Mouse (Mus musculus) CH12.LX (cell line): ENCODE measurements at regions not wholly inside any gene's neighbourhood (a gene's known extent, or its start where the extent isn't known, plus 50 kb on each side); places are given as distances from the start of the nearest gene placed in this dataset.

Experiments
- DNase-seq: peaks from one replicate; pipeline ENCODE4 v3.0.0-alpha.2; 2013; ENCODE audit errors: extremely low read depth
- H3K27ac ChIP-seq: 2 replicates; pipeline ENCODE4 v1.5.1; 2012; ENCODE audit warnings: low read depth, mild to moderate bottlenecking, control low read depth, moderate library complexity; ENCODE audit not compliant: insufficient read depth
- H3K27me3 ChIP-seq: replicated peaks from 2 replicates; pipeline ENCODE3; 2012; ENCODE audit warnings: inconsistent platforms
- H3K36me3 ChIP-seq, 2 experiments: replicated peaks in 1 of 2; 2 replicates each; pipeline versions ENCODE3 to v1.6.1; 2012; ENCODE audit warnings: inconsistent platforms in 1 of 2, low read length in 1 of 2, mild to moderate bottlenecking in 1 of 2, mixed read lengths in 1 of 2, moderate library complexity in 1 of 2; ENCODE audit not compliant: control insufficient read depth in 1 of 2, insufficient read depth in 1 of 2
- H3K4me1 ChIP-seq, 2 experiments: 2 replicates each; pipeline ENCODE4 v1.6.1; 2012; ENCODE audit warnings: inconsistent platforms in 1 of 2, moderate library complexity in 1 of 2; ENCODE audit not compliant: insufficient read depth in 2 of 2, control insufficient read depth in 1 of 2
- H3K4me2 ChIP-seq: 2 replicates; pipeline ENCODE4 v1.6.1; 2012; ENCODE audit warnings: low read depth, mild to moderate bottlenecking, control low read depth; ENCODE audit not compliant: poor library complexity, insufficient read depth, severe bottlenecking
- H3K4me3 ChIP-seq, 3 experiments: fragments of 150-350 bp in 1 of 3; sonication (generic) in 1 of 3; replicated peaks in 1 of 3; 2 replicates each; pipeline versions ENCODE3 to v1.5.1; 2011 to 2012; ENCODE audit warnings: low read depth in 2 of 3, low read length in 2 of 3, mild to moderate bottlenecking in 2 of 3, moderate library complexity in 2 of 3, control low read depth in 1 of 3, improper control_type of control experiment in 1 of 3, inconsistent platforms in 1 of 3, mixed read lengths in 1 of 3; ENCODE audit not compliant: poor library complexity in 1 of 3
- H3K79me2 ChIP-seq: replicated peaks from 2 replicates; pipeline ENCODE4 v1.6.1; 2012; ENCODE audit warnings: mild to moderate bottlenecking, moderate library complexity; ENCODE audit not compliant: control insufficient read depth, poor library complexity, insufficient read depth, severe bottlenecking; ENCODE audit errors: extremely low read depth
- H3K9ac ChIP-seq: 2 replicates; pipeline ENCODE4 v1.6.1; 2012; ENCODE audit warnings: low read depth, mild to moderate bottlenecking, control low read depth, moderate library complexity; ENCODE audit not compliant: insufficient read depth
- H3K9me3 ChIP-seq: replicated peaks from 2 replicates; pipeline ENCODE3; 2012; ENCODE audit warnings: low read length, inconsistent platforms, mixed read lengths
- BHLHE40 ChIP-seq: IDR thresholded peaks from 2 replicates; pipeline ENCODE4 v1.6.1; 2011; ENCODE audit warnings: mild to moderate bottlenecking, low read depth, low read length, improper control_type of control experiment
- CHD1 ChIP-seq: IDR thresholded peaks from 2 replicates; pipeline ENCODE4 v1.6.1; 2012; ENCODE audit warnings: low read depth, low read length, improper control_type of control experiment, inconsistent platforms
- CTCF ChIP-seq, 2 experiments: IDR thresholded peaks in 1 of 2; conservative IDR thresholded peaks in 1 of 2; 2 replicates each; pipeline ENCODE4 v1.5.1; 2011 to 2012; ENCODE audit warnings: low read depth in 2 of 2, low read length in 2 of 2, improper control_type of control experiment in 1 of 2, inconsistent platforms in 1 of 2, mild to moderate bottlenecking in 1 of 2, moderate library complexity in 1 of 2
- ETS1 ChIP-seq: conservative IDR thresholded peaks from 2 replicates; pipeline ENCODE4 v1.6.1; 2012; ENCODE audit warnings: low read depth, mild to moderate bottlenecking, inconsistent platforms, low read length, improper control_type of control experiment, moderate library complexity
- GABPA ChIP-seq: IDR thresholded peaks from 2 replicates; pipeline ENCODE4 v1.6.1; 2012; ENCODE audit warnings: low read depth, low read length, improper control_type of control experiment, inconsistent platforms; ENCODE audit not compliant: insufficient replicate concordance
- HCFC1 ChIP-seq: IDR thresholded peaks from 2 replicates; pipeline ENCODE4 v1.6.1; 2012; ENCODE audit warnings: low read depth, mild to moderate bottlenecking, inconsistent platforms, low read length, improper control_type of control experiment
- IRF4 ChIP-seq: IDR thresholded peaks from 2 replicates; pipeline ENCODE4 v1.6.1; 2014; ENCODE audit warnings: low read depth, mild to moderate bottlenecking, inconsistent platforms, low read length, improper control_type of control experiment
- JUN ChIP-seq: IDR thresholded peaks from 2 replicates; pipeline ENCODE4 v1.6.1; 2011; ENCODE audit warnings: low read depth, mild to moderate bottlenecking, low read length, improper control_type of control experiment, moderate library complexity; ENCODE audit not compliant: insufficient read depth
- JUND ChIP-seq: conservative IDR thresholded peaks from 2 replicates; pipeline ENCODE4 v1.6.1; 2011; ENCODE audit warnings: low read depth, low read length, improper control_type of control experiment
- KAT2A ChIP-seq: IDR thresholded peaks from 2 replicates; pipeline ENCODE4 v1.6.1; 2012; ENCODE audit warnings: low read length, improper control_type of control experiment, inconsistent platforms; ENCODE audit not compliant: insufficient replicate concordance
- MAFK ChIP-seq: IDR thresholded peaks from 2 replicates; pipeline ENCODE4 v1.6.1; 2011; ENCODE audit warnings: low read length, improper control_type of control experiment; ENCODE audit not compliant: insufficient replicate concordance
- MAX ChIP-seq: IDR thresholded peaks from 2 replicates; pipeline ENCODE4 v1.6.1; 2011; ENCODE audit warnings: low read length, improper control_type of control experiment
- MAZ ChIP-seq: IDR thresholded peaks from 2 replicates; pipeline ENCODE4 v1.6.1; 2012; ENCODE audit warnings: low read depth, mild to moderate bottlenecking, inconsistent platforms, low read length, improper control_type of control experiment, moderate library complexity
- MEF2A ChIP-seq: IDR thresholded peaks from 2 replicates; pipeline ENCODE4 v1.6.1; 2014; ENCODE audit warnings: low read depth, mild to moderate bottlenecking, inconsistent platforms, low read length, improper control_type of control experiment, borderline replicate concordance
- MYC ChIP-seq: IDR thresholded peaks from 2 replicates; pipeline ENCODE4 v1.6.1; 2011; ENCODE audit warnings: low read depth, mild to moderate bottlenecking, improper control_type of control experiment, low read length
- NRF1 ChIP-seq: IDR thresholded peaks from 2 replicates; pipeline ENCODE4 v1.6.1; 2014; ENCODE audit warnings: low read depth, mild to moderate bottlenecking, inconsistent platforms, low read length, improper control_type of control experiment, moderate library complexity
- PAX5 ChIP-seq: IDR thresholded peaks from 2 replicates; pipeline ENCODE4 v1.6.1; 2012; ENCODE audit warnings: low read length, inconsistent platforms, mixed read lengths
- POLR2A ChIP-seq: IDR thresholded peaks from 2 replicates; pipeline ENCODE4 v1.6.1; 2011; ENCODE audit warnings: low read depth, mild to moderate bottlenecking, improper control_type of control experiment, low read length
- RCOR1 ChIP-seq: conservative IDR thresholded peaks from 2 replicates; pipeline ENCODE4 v1.6.1; 2012; ENCODE audit warnings: low read depth, mild to moderate bottlenecking, inconsistent platforms, low read length, improper control_type of control experiment
- SMC3 ChIP-seq: IDR thresholded peaks from 2 replicates; pipeline ENCODE4 v1.6.1; 2011; ENCODE audit warnings: low read depth, low read length, improper control_type of control experiment
- TCF12 ChIP-seq: IDR thresholded peaks from 2 replicates; pipeline ENCODE4 v1.6.1; 2014; ENCODE audit warnings: low read depth, mild to moderate bottlenecking, inconsistent platforms, low read length, improper control_type of control experiment
- UBTF ChIP-seq: IDR thresholded peaks from 2 replicates; pipeline ENCODE4 v1.6.1; 2012; ENCODE audit warnings: low read depth, mild to moderate bottlenecking, inconsistent platforms, low read length, improper control_type of control experiment, moderate library complexity
- USF2 ChIP-seq: conservative IDR thresholded peaks from 2 replicates; pipeline ENCODE4 v1.6.1; 2011; ENCODE audit warnings: low read depth, low read length, improper control_type of control experiment
- ZC3H11A ChIP-seq: IDR thresholded peaks from 2 replicates; pipeline ENCODE4 v1.6.1; 2012; ENCODE audit warnings: low read depth, mild to moderate bottlenecking, inconsistent platforms, low read length, improper control_type of control experiment
- ZKSCAN1 ChIP-seq: IDR thresholded peaks from 2 replicates; pipeline ENCODE4 v1.6.1; 2012; ENCODE audit warnings: low read depth, inconsistent platforms, low read length, improper control_type of control experiment, borderline replicate concordance
- ZNF384 ChIP-seq: IDR thresholded peaks from 2 replicates; pipeline ENCODE4 v1.6.1; 2012; ENCODE audit warnings: low read depth, low read length, improper control_type of control experiment, inconsistent platforms
- dilution Hi-C: fragments of 300-500 bp; cut with MboI; formaldehyde crosslinking; loops from 2 replicates; pipeline ENCODE4 v1.14.3; 2020; ENCODE audit warnings: low sequenced_read_pairs; ENCODE audit not compliant: extremely low pct_unique_long_range_greater_than_20kb, extremely low pct_ligation_motif_present
- in situ Hi-C: fragments of 300-500 bp; cut with MboI; formaldehyde crosslinking; loops from 3 replicates; pipeline ENCODE4 v1.14.3; 2019; ENCODE audit warnings: low sequenced_read_pairs, low pct_ligation_motif_present, low pct_unique_long_range_greater_than_20kb, mixed read lengths

DNA sequence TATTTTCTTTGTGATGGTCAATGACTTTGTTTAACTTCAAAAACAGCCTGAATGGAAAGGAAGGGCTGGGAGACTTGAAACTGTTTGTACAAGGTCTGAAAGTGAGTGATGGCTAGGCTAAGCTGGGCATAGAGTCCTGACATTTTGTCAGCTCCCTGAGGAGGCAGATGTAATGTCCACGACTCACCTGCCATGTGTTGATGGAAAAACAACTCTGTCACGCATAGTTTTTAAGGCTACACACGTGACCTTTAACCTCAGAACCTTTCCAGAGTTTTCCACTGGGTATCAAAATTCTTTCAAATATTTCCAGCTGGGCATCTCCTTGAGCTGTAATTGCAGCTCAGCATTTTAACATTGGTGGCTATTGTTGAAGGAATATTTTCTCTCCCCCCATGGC, 190.2 kb upstream of the Lrig1 start:
- in situ Hi-C loops: no loop called here
- no peak overlapping the region for H3K4me3 ChIP-seq
- dilution Hi-C loops: no loop called here
- H3K4me2 ChIP-seq: no peak overlapping the region
- no peaks in the 10 kb centered on the region for H3K36me3 ChIP-seq
- H3K9me3 ChIP-seq: no peaks in the 10 kb centered on the region
- no peaks in the 10 kb centered on the region for H3K79me2 ChIP-seq
- TF ChIP-seq CTCF (conservative IDR thresholded peaks at IDR 0.05 in 1 of 2, IDR thresholded peaks at IDR 0.05 in 1 of 2; ENCODE audit: low read depth in 2 of 2, low read length in 2 of 2): no peak
- no peak for TF ChIP-seq RCOR1
- no peak for TF ChIP-seq MAFK
- no peak for TF ChIP-seq TCF12
- no peak for TF ChIP-seq UBTF
- no peak for TF ChIP-seq MAX
- TF ChIP-seq JUN: no peak
- no peak for TF ChIP-seq BHLHE40
- TF ChIP-seq ZC3H11A: no peak
- TF ChIP-seq POLR2A: no peak
- H3K27me3 ChIP-seq: no peaks in the 10 kb centered on the region
- no peak overlapping the region for H3K9ac ChIP-seq
- no peak for DNase-seq
- H3K27ac ChIP-seq: no peak overlapping the region
- no peaks in the 10 kb centered on the region for H3K4me1 ChIP-seq

DNA sequence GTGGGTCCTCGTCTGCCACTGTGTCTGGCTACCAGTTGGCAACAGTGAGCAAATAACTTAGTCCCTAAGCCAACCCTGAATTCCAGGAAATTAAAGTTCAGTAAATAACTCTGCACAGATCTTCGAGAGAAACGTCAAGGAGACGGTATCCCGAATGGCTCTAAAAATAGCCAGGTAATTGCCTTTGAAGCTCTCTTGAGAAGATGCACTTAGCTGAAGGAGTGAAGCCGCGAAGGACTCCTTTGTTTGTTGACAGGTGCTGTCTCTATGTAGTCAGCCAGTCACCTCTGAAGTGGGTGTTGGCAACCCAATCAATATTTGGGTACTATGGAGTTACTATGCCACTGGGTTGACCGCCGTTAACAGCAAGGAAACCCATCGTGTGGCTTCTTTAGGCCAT, 189.3 kb upstream of the Lrig1 start:
- no peaks in the 10 kb centered on the region for H3K27me3 ChIP-seq
- H3K79me2 ChIP-seq: no peaks in the 10 kb centered on the region
- dilution Hi-C loops: no loop called here
- no peaks in the 10 kb centered on the region for H3K4me1 ChIP-seq
- H3K36me3 ChIP-seq: no peaks in the 10 kb centered on the region
- H3K4me2 ChIP-seq: no peak overlapping the region
- in situ Hi-C loops: no loop called here
- no peak overlapping the region for H3K27ac ChIP-seq
- H3K9ac ChIP-seq: no peak overlapping the region
- no peaks in the 10 kb centered on the region for H3K9me3 ChIP-seq
- TF ChIP-seq USF2: no peak
- TF ChIP-seq ZKSCAN1: no peak
- no peak for TF ChIP-seq MYC
- no peak for TF ChIP-seq POLR2A
- no peak for TF ChIP-seq NRF1
- no peak for TF ChIP-seq RCOR1
- TF ChIP-seq GABPA: no peak
- TF ChIP-seq ETS1: no peak
- no peak for TF ChIP-seq HCFC1
- TF ChIP-seq KAT2A: no peak
- no peak for TF ChIP-seq MAZ
- no peak for TF ChIP-seq PAX5
- TF ChIP-seq JUND: no peak
- TF ChIP-seq ZNF384: no peak
- no peak for TF ChIP-seq MAFK
- TF ChIP-seq CHD1: no peak
- no peak for TF ChIP-seq SMC3
- TF ChIP-seq IRF4: no peak
- TF ChIP-seq MEF2A: no peak
- DNase-seq: no peak
- no peak overlapping the region for H3K4me3 ChIP-seq
